Mouse (Mus musculus) ES-E14 (cell line): Measurements from ENCODE around the gene Lrmda.

ENCODE experiments used
- HCFC1 ChIP-seq: IDR thresholded peaks from 2 replicates; pipeline ENCODE4 v1.6.1; 2012; ENCODE audit warnings: low read length, inconsistent platforms, borderline replicate concordance; ENCODE audit not compliant: insufficient read depth
- MAFK ChIP-seq: IDR thresholded peaks from 2 replicates; pipeline ENCODE4 v1.6.1; 2014; ENCODE audit warnings: mild to moderate bottlenecking, low read depth, low read length, inconsistent platforms; ENCODE audit not compliant: insufficient read depth
- ZC3H11A ChIP-seq: IDR thresholded peaks from 2 replicates; pipeline ENCODE4 v1.6.1; 2012; ENCODE audit warnings: low read depth, mild to moderate bottlenecking, inconsistent platforms, low read length, borderline replicate concordance
- ZNF384 ChIP-seq: IDR thresholded peaks from 2 replicates; pipeline ENCODE4 v1.6.1; 2012; ENCODE audit warnings: low read depth, low read length, inconsistent platforms

- no peak for TF ChIP-seq ZNF384
- no peak for TF ChIP-seq HCFC1
- TF ChIP-seq MAFK: no peak
- no peak for TF ChIP-seq ZC3H11A
Measured at GRCm38 (mm10) chr14:22952981-22953380, 933.5 kb downstream of the Lrmda start.
